Mouse (Mus musculus) heart, postnatal 0 days (tissue): ENCODE data around the gene Igsf9. TPM values are rescaled to one million over a fixed set of nuclear protein-coding genes. Genes with fewer than 3 reads are reported as not detected.
A peak's percentile ranks its signal among the peaks of the same experiment; 100 is the strongest.

ENCODE experiments used
- ATAC-seq: fragments of 200-750 bp; cut with Nextera tagmentation; 2 replicates; pipeline ENCODE4 v1.8.0; 2017; ENCODE audit warnings: low read depth, moderate number of reproducible peaks, moderate library complexity; ENCODE audit not compliant: insufficient read depth
- DNase-seq: peaks from one replicate; pipeline ENCODE4 v3.0.0-alpha.2; 2016; ENCODE audit warnings: low spot score
- H3K27ac ChIP-seq: fragments of 300-500 bp; sonication (generic); 2 replicates; pipeline ENCODE4 v1.5.1; 2014; ENCODE audit warnings: low read depth, mild to moderate bottlenecking
- H3K27me3 ChIP-seq: fragments of 300-500 bp; sonication (generic); 2 replicates; pipeline ENCODE4 v1.6.1; 2014; ENCODE audit warnings: low read length, mixed read lengths; ENCODE audit not compliant: control insufficient read depth, insufficient read depth
- H3K36me3 ChIP-seq: fragments of 300-500 bp; sonication (generic); replicated peaks from 2 replicates; pipeline ENCODE4 v1.6.1; 2014; ENCODE audit warnings: low read length, mixed read lengths; ENCODE audit not compliant: control insufficient read depth, insufficient read depth
- H3K4me1 ChIP-seq: fragments of 300-500 bp; sonication (generic); 2 replicates; pipeline ENCODE4 v1.6.1; 2014; ENCODE audit warnings: antibody characterized with exemption; ENCODE audit not compliant: control insufficient read depth, insufficient read depth
- H3K4me2 ChIP-seq: fragments of 300-500 bp; sonication (generic); 2 replicates; pipeline ENCODE4 v1.6.1; 2014; ENCODE audit warnings: low read depth, mild to moderate bottlenecking, low read length, moderate library complexity
- H3K4me3 ChIP-seq: fragments of 300-500 bp; sonication (generic); 2 replicates; pipeline ENCODE4 v1.5.1; 2014; ENCODE audit warnings: low read depth, low read length
- H3K9ac ChIP-seq: fragments of 300-500 bp; sonication (generic); replicated peaks from 2 replicates; pipeline ENCODE4 v1.6.1; 2014; ENCODE audit warnings: low read depth, low read length, mixed read lengths
- H3K9me3 ChIP-seq: fragments of 300-500 bp; sonication (generic); replicated peaks from 2 replicates; pipeline ENCODE4 v1.6.1; 2016; ENCODE audit warnings: low read length; ENCODE audit not compliant: control insufficient read depth
- CTCF ChIP-seq: IDR thresholded peaks from 2 replicates; pipeline ENCODE4 v1.5.1; 2016; ENCODE audit warnings: antibody characterized with exemption, control low read depth, low read depth
- EP300 ChIP-seq: IDR thresholded peaks from 2 replicates; pipeline ENCODE4 v1.6.1; 2016; ENCODE audit warnings: antibody characterized with exemption, low read depth
- WGBS: fragments of 180-500 bp; shearing (Covaris S2); extraction: QIAGEN DNeasy Blood & Tissue Kit; methylation state at CpG from one replicate; pipeline ENCODE4 v1.1.7; 2014; 5-methylcytosine and 5-hydroxymethylcytosine counted together
- polyA plus RNA-seq: library from polyadenylated mRNA; unstranded; fragments of >200 nt; fragmentation: Nextera tagmentation; extraction: Ambion mirVana; gene quantifications from 2 replicates; pipeline ENCODE4 v1.2.1, GENCODE M21; 2015
- total RNA-seq: library from RNA; depleted of rRNA; stranded (reverse); fragments of >200 nt; gene quantifications from 2 replicates; pipeline ENCODE4 v1.2.3, GENCODE M21; 2014; ENCODE audit warnings: low replicate concordance

The Igsf9 gene
- total and polyA plus RNA-seq, 2 experiments from 2014 or later = 0.78 to 3.2 TPM

GRCm38 (mm10) chr1:172452911-172453310 lies 28.7 kb upstream of the Igsf9 start:
- no peaks in the 10 kb centered on the region for H3K27me3 ChIP-seq

GRCm38 (mm10) chr1:172453810-172454209 lies 27.8 kb upstream of the Igsf9 start:
- TF ChIP-seq CTCF = no peak
- TF ChIP-seq EP300 = no peak
- Histone ChIP-seq H3K4me3 (no peak overlapping the region), H3K4me2 (no peak overlapping the region), H3K36me3 (no peaks in the 10 kb centered on the region), H3K27me3 (no peaks in the 10 kb centered on the region), H3K9ac (no peak overlapping the region), H3K9me3 (no peaks in the 10 kb centered on the region), H3K4me1 (peaks cover 5% of the 10 kb centered on the region; the same call in 1 of the 2 replicates), H3K27ac (no peak overlapping the region)
- DNase-seq (no peak), ATAC-seq (no peak)
- WGBS = 85% methylated on average over 2 of the region's 2 CpGs

More at GRCm38 (mm10) chr1:172452911-172453310, 28.7 kb upstream of the Igsf9 start:
- 63% methylated on average over 2 of the region's 2 CpGs for WGBS
- Histone ChIP-seq H3K36me3 (no peaks in the 10 kb centered on the region), H3K4me3 (no peak overlapping the region), H3K27ac (no peak overlapping the region), H3K4me2 (no peak overlapping the region), H3K9me3 (no peaks in the 10 kb centered on the region), H3K4me1 (peaks cover 5% of the 10 kb centered on the region; the same call in 1 of the 2 replicates), H3K9ac (no peak overlapping the region)
- DNase-seq (no peak), ATAC-seq (no peak)
- TF ChIP-seq EP300 (no peak), CTCF (no peak)

- Histone ChIP-seq H3K27ac (no peak overlapping the region), H3K4me3 (no peak overlapping the region), H3K9me3 (no peaks in the 10 kb centered on the region), H3K9ac (no peak overlapping the region), H3K4me2 (no peak overlapping the region), H3K4me1 (no peaks in the 10 kb centered on the region), H3K36me3 (no peaks in the 10 kb centered on the region), H3K27me3 (no peaks in the 10 kb centered on the region)
- TF ChIP-seq CTCF = no peak
- TF ChIP-seq EP300 = no peak
- no peak for DNase-seq
- WGBS = 15% methylated on average over 4 of the region's 4 CpGs
- ATAC-seq = no peak
Observed at GRCm38 (mm10) chr1:172455416-172455815, 26.2 kb upstream of the Igsf9 start.

GRCm38 (mm10) chr1:172456001-172456677 lies 25.4 kb upstream of the Igsf9 start:
- no peak for TF ChIP-seq CTCF
- no peak for TF ChIP-seq EP300
- Histone ChIP-seq H3K27ac (no peak overlapping the region), H3K9me3 (no peaks in the 10 kb centered on the region), H3K9ac (no peak overlapping the region), H3K4me3 (no peak overlapping the region), H3K36me3 (no peaks in the 10 kb centered on the region), H3K4me1 (no peaks in the 10 kb centered on the region), H3K27me3 (no peaks in the 10 kb centered on the region), H3K4me2 (no peak overlapping the region)
- ATAC-seq (peak; percentile 53), DNase-seq (no peak)
- 52% methylated on average over 7 of the region's 7 CpGs for WGBS

GRCm38 (mm10) chr1:172457196-172457595 lies 24.4 kb upstream of the Igsf9 start:
- H3K4me1 ChIP-seq = no peaks in the 10 kb centered on the region
- no peaks in the 10 kb centered on the region for H3K27me3 ChIP-seq
- no peak overlapping the region for H3K4me2 ChIP-seq
- TF ChIP-seq CTCF (no peak), EP300 (no peak)
- DNase-seq (no peak), ATAC-seq (no peak)
- no peak overlapping the region for H3K27ac ChIP-seq
- 93% methylated on average over 3 of the region's 3 CpGs for WGBS
- H3K9me3 ChIP-seq = no peaks in the 10 kb centered on the region
- H3K4me3 ChIP-seq = no peak overlapping the region
- H3K36me3 ChIP-seq = no peaks in the 10 kb centered on the region
- no peak overlapping the region for H3K9ac ChIP-seq

- TF ChIP-seq CTCF (no peak), EP300 (no peak)
- Histone ChIP-seq H3K36me3 (no peaks in the 10 kb centered on the region), H3K27me3 (no peaks in the 10 kb centered on the region), H3K4me1 (no peaks in the 10 kb centered on the region), H3K4me3 (no peak overlapping the region), H3K27ac (no peak overlapping the region), H3K9me3 (no peaks in the 10 kb centered on the region), H3K4me2 (no peak overlapping the region), H3K9ac (no peak overlapping the region)
- WGBS = 76% methylated on average over 3 of the region's 3 CpGs
- no peak for ATAC-seq
- DNase-seq = no peak
Observed at GRCm38 (mm10) chr1:172458041-172458440, 23.5 kb upstream of the Igsf9 start.
